In the genomic region with DNA sequence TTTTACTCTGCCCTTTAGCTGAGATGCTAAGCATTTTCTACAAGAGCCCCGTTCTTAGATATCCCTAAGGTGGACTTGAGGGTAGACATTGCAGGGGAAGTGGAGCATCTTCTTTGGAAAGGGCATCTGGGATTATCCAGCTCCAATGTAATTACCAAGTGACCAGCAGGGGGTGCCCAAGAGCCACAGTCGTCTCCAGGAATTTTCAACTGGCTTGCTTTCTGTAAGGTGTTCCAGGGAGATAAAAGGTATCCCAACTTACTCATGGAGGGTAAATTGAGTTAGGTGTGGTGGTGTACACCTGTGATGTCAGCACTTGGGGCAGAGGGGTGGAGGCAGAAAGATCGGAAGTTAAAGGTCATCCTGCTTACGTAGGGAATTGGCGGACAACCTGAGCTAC, we compare ENCODE assay signal across 8 mouse cellular contexts. TPM values are rescaled to one million over a fixed set of nuclear protein-coding genes. Genes with fewer than 3 reads are reported as not detected.
A peak's percentile ranks its signal among the peaks of the same experiment; 100 is the strongest.
DNase-seq lines count a peak whose midpoint lies in the region; ATAC-seq and TF ChIP-seq lines count a peak whose summit lies in the region.

No protein-coding gene starts in this region.

- intact Hi-C loops in left cerebral cortex, postnatal 25 days (cut with DNase I) = loop anchor here (1.0 to 5.0 kb wide), 4 partner anchors 103 to 195 kb away; a partner anchor contains a TSS

- H3K27me3 ChIP-seq in forebrain, postnatal 0 days (ENCODE audit: insufficient read depth, low read length) = no peaks in the 10 kb centered on the region
- no peaks in the 10 kb centered on the region for H3K27me3 ChIP-seq in intestine, embryonic 14.5 days (replicated peaks; ENCODE audit: control insufficient read depth, insufficient read depth, low read length)
- no peaks in the 10 kb centered on the region for H3K27me3 ChIP-seq in midbrain, embryonic 14.5 days (ENCODE audit: control insufficient read depth, insufficient read depth, low read length)
- H3K27me3 ChIP-seq in stomach, postnatal 0 days (ENCODE audit: control insufficient read depth, insufficient read depth, low read length) = no peaks in the 10 kb centered on the region

- H3K9ac ChIP-seq in forebrain, postnatal 0 days = no peak overlapping the region
- no peak overlapping the region for H3K9ac ChIP-seq in intestine, embryonic 14.5 days (ENCODE audit: low read length)
- no peak overlapping the region for H3K9ac ChIP-seq in midbrain, embryonic 14.5 days (replicated peaks; ENCODE audit: low read length)
- H3K9ac ChIP-seq in stomach, postnatal 0 days (ENCODE audit: low read length) = no peak overlapping the region

- peak; percentile 40; the same call in 1 of the 2 replicates for ATAC-seq in cerebellum, adult (ENCODE audit: insufficient number of reproducible peaks, low FRiP score, low TSS enrichment)
- ATAC-seq in forebrain, postnatal 0 days = no peak
- ATAC-seq in intestine, embryonic 14.5 days (replicated peaks; ENCODE audit: low FRiP score, low TSS enrichment, low read depth) = no peak
- no peak for ATAC-seq in midbrain, embryonic 14.5 days (ENCODE audit: low FRiP score, low TSS enrichment)
- ATAC-seq in stomach, postnatal 0 days (ENCODE audit: low FRiP score, low TSS enrichment) = no peak

- DNase-seq in heart, adult 18-20 months = peak; percentile 61 to 93
- DNase-seq in heart, adult 11 months = no peak
- peak; percentile 82 for DNase-seq in forebrain, postnatal 0 days
- DNase-seq in intestine, embryonic 14.5 days (ENCODE audit: low spot score) = peak; percentile 95
- DNase-seq in left cerebral cortex, postnatal 25 days (ENCODE audit: low spot score in 2 of 2) = peak; percentile 70 to 78
- DNase-seq in midbrain, embryonic 14.5 days = peak; percentile 87
- peak; percentile 77 for DNase-seq in stomach, postnatal 0 days (ENCODE audit: low spot score)

- no peaks in the 10 kb centered on the region for H3K9me3 ChIP-seq in forebrain, postnatal 0 days (ENCODE audit: low read length)
- H3K9me3 ChIP-seq in intestine, embryonic 14.5 days (ENCODE audit: control insufficient read depth, low read length) = no peaks in the 10 kb centered on the region
- H3K9me3 ChIP-seq in midbrain, embryonic 14.5 days (ENCODE audit: control insufficient read depth, low read length) = no peaks in the 10 kb centered on the region
- no peaks in the 10 kb centered on the region for H3K9me3 ChIP-seq in stomach, postnatal 0 days (ENCODE audit: control insufficient read depth, low read length)

- H3K27ac ChIP-seq in forebrain, postnatal 0 days (ENCODE audit: low read depth, low read length) = no peak overlapping the region
- no peak overlapping the region for H3K27ac ChIP-seq in intestine, embryonic 14.5 days (ENCODE audit: low read depth)
- no peak overlapping the region for H3K27ac ChIP-seq in midbrain, embryonic 14.5 days (replicated peaks; ENCODE audit: low read depth, low read length)
- H3K27ac ChIP-seq in stomach, postnatal 0 days (replicated peaks) = no peak overlapping the region

- TF ChIP-seq CTCF in forebrain, postnatal 0 days (IDR thresholded peaks at IDR 0.05; ENCODE audit: low read depth) = peak; percentile 92
- TF ChIP-seq CTCF in stomach, postnatal 0 days (IDR thresholded peaks at IDR 0.05; ENCODE audit: low read depth) = peak; percentile 96

- H3K4me3 ChIP-seq in forebrain, postnatal 0 days (ENCODE audit: low read depth, low read length) = no peak overlapping the region
- H3K4me3 ChIP-seq in intestine, embryonic 14.5 days (ENCODE audit: low read depth, low read length) = no peak overlapping the region
- no peak overlapping the region for H3K4me3 ChIP-seq in midbrain, embryonic 14.5 days (replicated peaks; ENCODE audit: low read depth, low read length)
- H3K4me3 ChIP-seq in stomach, postnatal 0 days (ENCODE audit: low read depth, low read length) = no peak overlapping the region

- WGBS in forebrain, postnatal 0 days = 30% methylated on average over 5 of the region's 5 CpGs
- WGBS in intestine, embryonic 14.5 days = 13% methylated on average over 5 of the region's 5 CpGs
- WGBS in midbrain, embryonic 14.5 days = 34% methylated on average over 5 of the region's 5 CpGs
- WGBS in stomach, postnatal 0 days = 9% methylated on average over 5 of the region's 5 CpGs

- H3K4me1 ChIP-seq in forebrain, postnatal 0 days (ENCODE audit: insufficient read depth) = no peaks in the 10 kb centered on the region; the same call in 1 of the 2 replicates
- 0 out of 2 replicates have a peak, but pooled peaks cover 2% of the 10 kb centered on the region for H3K4me1 ChIP-seq in intestine, embryonic 14.5 days (replicated peaks; ENCODE audit: control insufficient read depth, insufficient read depth, low read length)
- no peaks in the 10 kb centered on the region for H3K4me1 ChIP-seq in midbrain, embryonic 14.5 days (ENCODE audit: control insufficient read depth, insufficient read depth, low read length)
- peaks cover 4% of the 10 kb centered on the region for H3K4me1 ChIP-seq in stomach, postnatal 0 days (replicated peaks; ENCODE audit: control insufficient read depth, insufficient read depth)

- peak overlapping the region; percentile 16; the same call in 1 of the 2 replicates for H3K4me2 ChIP-seq in forebrain, postnatal 0 days (ENCODE audit: low read depth)
- peak overlapping the region; percentile 29; the same call in 1 of the 2 replicates for H3K4me2 ChIP-seq in intestine, embryonic 14.5 days (ENCODE audit: low read length)
- H3K4me2 ChIP-seq in midbrain, embryonic 14.5 days (ENCODE audit: low read length) = no peak overlapping the region
- 0 out of 2 replicates have a peak overlapping the region, but pooled peaks have one; percentile 17 for H3K4me2 ChIP-seq in stomach, postnatal 0 days (replicated peaks; ENCODE audit: low read depth)

- no peaks in the 10 kb centered on the region for H3K36me3 ChIP-seq in forebrain, postnatal 0 days (ENCODE audit: insufficient read depth)
- H3K36me3 ChIP-seq in intestine, embryonic 14.5 days (ENCODE audit: control insufficient read depth, insufficient read depth, low read length) = no peaks in the 10 kb centered on the region
- H3K36me3 ChIP-seq in midbrain, embryonic 14.5 days (ENCODE audit: control insufficient read depth, insufficient read depth, low read length) = no peaks in the 10 kb centered on the region
- no peaks in the 10 kb centered on the region for H3K36me3 ChIP-seq in stomach, postnatal 0 days (ENCODE audit: control insufficient read depth, insufficient read depth, low read length)

- TF ChIP-seq EP300 in stomach, postnatal 0 days (optimal IDR thresholded peaks at IDR 0.05) = no peak

RNA-seq across cellular contexts. Expression of a gene that starts 9.5 kb away (rescaled TPM):
- total RNA-seq in heart, adult 18-20 months (2021) = not detected
- total RNA-seq in forebrain, postnatal 0 days (2014; rRNA removed) = not detected in 2 replicates
- polyA plus RNA-seq in forebrain, postnatal 0 days (2015; fragmentation: Nextera tagmentation; extraction: Ambion mirVana) = not detected in 2 replicates
- polyA plus RNA-seq in intestine, embryonic 14.5 days (2014; fragmentation: Nextera tagmentation; extraction: Ambion mirVana) = not detected in 2 replicates
- total RNA-seq in left cerebral cortex, postnatal 25 days (2021) = not detected
- not detected in 2 replicates for polyA plus RNA-seq in midbrain, embryonic 14.5 days (2014; fragmentation: Nextera tagmentation; extraction: Ambion mirVana)
- not detected in 2 replicates for polyA plus RNA-seq in stomach, postnatal 0 days (2015; fragmentation: Nextera tagmentation; extraction: Ambion mirVana)

RNA-seq across cellular contexts. Expression of a gene that starts 13.3 kb away (rescaled TPM):
- not detected for total RNA-seq in heart, adult 18-20 months (2021)
- not detected in 2 replicates for total RNA-seq in forebrain, postnatal 0 days (2014; rRNA removed)
- polyA plus RNA-seq in forebrain, postnatal 0 days (2015; fragmentation: Nextera tagmentation; extraction: Ambion mirVana) = not detected in 2 replicates
- polyA plus RNA-seq in intestine, embryonic 14.5 days (2014; fragmentation: Nextera tagmentation; extraction: Ambion mirVana) = 3.8 TPM in 1 of 2 replicates, not detected in the other
- not detected for total RNA-seq in left cerebral cortex, postnatal 25 days (2021)
- polyA plus RNA-seq in midbrain, embryonic 14.5 days (2014; fragmentation: Nextera tagmentation; extraction: Ambion mirVana) = not detected in 2 replicates
- 4.1 and 4.8 TPM in 2 replicates for polyA plus RNA-seq in stomach, postnatal 0 days (2015; fragmentation: Nextera tagmentation; extraction: Ambion mirVana)

RNA-seq across cellular contexts. Expression of a gene that starts 24.9 kb away (rescaled TPM):
- total RNA-seq in heart, adult 18-20 months (2021) = 100 to 1,000 TPM; 153 to 170 TPM
- total RNA-seq in forebrain, postnatal 0 days (2014; rRNA removed) = 13.8 and 22.6 TPM in 2 replicates
- polyA plus RNA-seq in forebrain, postnatal 0 days (2015; fragmentation: Nextera tagmentation; extraction: Ambion mirVana) = 2.3 and 2.6 TPM in 2 replicates
- polyA plus RNA-seq in intestine, embryonic 14.5 days (2014; fragmentation: Nextera tagmentation; extraction: Ambion mirVana) = 44.4 and 49.8 TPM in 2 replicates
- 1 to 10 TPM; 6.2 to 6.4 TPM for total RNA-seq in left cerebral cortex, postnatal 25 days (2021)
- 2.0 and 7.6 TPM in 2 replicates for polyA plus RNA-seq in midbrain, embryonic 14.5 days (2014; fragmentation: Nextera tagmentation; extraction: Ambion mirVana)
- 16.0 and 18.8 TPM in 2 replicates for polyA plus RNA-seq in stomach, postnatal 0 days (2015; fragmentation: Nextera tagmentation; extraction: Ambion mirVana)

RNA-seq across cellular contexts. Expression of a gene that starts 34.0 kb away (rescaled TPM):
- total RNA-seq in heart, adult 18-20 months (2021) = not detected
- total RNA-seq in forebrain, postnatal 0 days (2014; rRNA removed) = not detected in 2 replicates
- polyA plus RNA-seq in forebrain, postnatal 0 days (2015; fragmentation: Nextera tagmentation; extraction: Ambion mirVana) = not detected in 2 replicates
- polyA plus RNA-seq in intestine, embryonic 14.5 days (2014; fragmentation: Nextera tagmentation; extraction: Ambion mirVana) = not detected in 2 replicates
- total RNA-seq in left cerebral cortex, postnatal 25 days (2021) = not detected
- not detected in 2 replicates for polyA plus RNA-seq in midbrain, embryonic 14.5 days (2014; fragmentation: Nextera tagmentation; extraction: Ambion mirVana)
- not detected in 2 replicates for polyA plus RNA-seq in stomach, postnatal 0 days (2015; fragmentation: Nextera tagmentation; extraction: Ambion mirVana)
